Mouse (Mus musculus) WW6 (cell line): ENCODE results near the gene Txnl4b.

Experiments used
- DNase-seq: peaks from one replicate; pipeline ENCODE4 v3.0.0-alpha.2; 2013; ENCODE audit warnings: low read depth, low spot score

Gene Txnl4b

GRCm38 (mm10) chr8:109595854-109596253 lies 30.2 kb downstream of the Txnl4b start:
- no peak for DNase-seq

GRCm38 (mm10) chr8:109606725-109607124 lies 41.0 kb downstream of the Txnl4b start:
- DNase-seq, result no peak

- DNase-seq, result no peak
These were observed 42.0 kb downstream of the Txnl4b start for GRCm38 (mm10) chr8:109607650-109608049.

GRCm38 (mm10) chr8:109608271-109609152 lies 42.8 kb downstream of the Txnl4b start, which contains the start of gene Dhodh:
Gene Dhodh (minus strand): TSS chr8:109608673.
- peak; percentile 93 for DNase-seq

GRCm38 (mm10) chr8:109609153-109609502 lies 43.4 kb downstream of the Txnl4b start:
- no peak for DNase-seq

GRCm38 (mm10) chr8:109614243-109615210 lies 48.8 kb downstream of the Txnl4b start, which contains the start of gene Pkd1l3:
Gene Pkd1l3 (plus strand): TSS chr8:109614517.
- DNase-seq, result no peak

- DNase-seq, result no peak
These were observed 49.9 kb downstream of the Txnl4b start for GRCm38 (mm10) chr8:109615569-109615968.
